Comparison of ENCODE assay signal across 12 mouse cellular contexts in the genomic region with DNA sequence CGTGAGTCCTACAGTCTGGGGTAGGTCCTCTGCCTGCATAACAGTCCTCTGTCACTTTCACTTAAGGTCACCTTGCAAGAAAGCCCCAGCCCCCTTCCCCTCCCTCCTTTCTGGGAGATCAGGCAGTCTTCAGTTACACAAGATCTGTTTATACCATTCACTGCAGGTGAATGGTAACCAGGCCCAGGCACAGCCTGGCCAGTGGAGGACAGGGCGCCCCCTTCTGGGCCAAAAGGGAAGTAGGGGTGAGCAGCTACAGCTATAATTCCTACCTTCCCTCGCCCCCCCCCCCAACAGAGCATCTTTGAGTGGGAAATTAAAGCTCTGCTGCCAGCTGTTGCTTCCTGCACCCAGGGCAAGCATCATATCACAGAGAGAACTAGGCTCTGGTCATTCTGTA. TPM values are rescaled to one million over a fixed set of nuclear protein-coding genes. Genes with fewer than 3 reads are reported as not detected.
DNase-seq lines count a peak whose midpoint lies in the region; ATAC-seq and TF ChIP-seq lines count a peak whose summit lies in the region.
"Had no signal": no experiment of that assay in that cellular context is flagged by ENCODE, and none has a peak within 500 bp of the region (broad histone marks: within the 10 kb centered on the region; RNA-seq: fewer than 3 reads in every experiment).

No protein-coding gene starts in this region.

- DNase-seq in hindbrain, embryonic 10.5 days (ENCODE audit: low spot score), result peak; percentile 33
- no peak for DNase-seq in spleen, adult 2 months (ENCODE audit: low read depth in 1 of 2, low spot score in 2 of 2)
- DNase-seq in spleen, postnatal 36 days (ENCODE audit: low spot score in 2 of 2), result no peak
- peak; percentile 5 for DNase-seq in c-Kit-positive CD71-positive TER-119-negative erythroid progenitor cells, embryonic 14.5 days (ENCODE audit: low read depth)
- peak; percentile 46 for DNase-seq in thymus, postnatal 25 days
- DNase-seq in Muller cell, postnatal 12 days (ENCODE audit: inconsistent ontology term), result no peak
- DNase-seq: layer of hippocampus, adult 9-11 months had no signal

- peaks cover 17% of the 10 kb centered on the region for H3K4me1 ChIP-seq in hindbrain, embryonic 10.5 days (replicated peaks)
- 0 out of 2 replicates have a peak, but pooled peaks cover 6% of the 10 kb centered on the region for H3K4me1 ChIP-seq in hindbrain, embryonic 13.5 days (replicated peaks)
- no peaks in the 10 kb centered on the region for H3K4me1 ChIP-seq in spleen, adult 2 months (ENCODE audit: control insufficient read depth, insufficient read depth, insufficient read length)
- H3K4me1 ChIP-seq in midbrain, embryonic 13.5 days (replicated peaks), result no peaks in the 10 kb centered on the region
- H3K4me1 ChIP-seq: embryonic facial prominence, embryonic 15.5 days; midbrain, embryonic 12.5 days had no signal

- no peak for ATAC-seq in hindbrain, embryonic 13.5 days (ENCODE audit: low FRiP score)
- ATAC-seq in midbrain, embryonic 13.5 days, result no peak

- no peak overlapping the region for H3K4me3 ChIP-seq in hindbrain, embryonic 10.5 days
- no peak overlapping the region for H3K4me3 ChIP-seq in hindbrain, embryonic 13.5 days
- H3K4me3 ChIP-seq in spleen, adult 2 months (ENCODE audit: extremely low read depth, insufficient read depth, insufficient read length), result no peak overlapping the region
- H3K4me3 ChIP-seq in midbrain, embryonic 13.5 days (replicated peaks), result no peak overlapping the region
- H3K4me3 ChIP-seq: embryonic facial prominence, embryonic 15.5 days; midbrain, embryonic 12.5 days had no signal

- no peak overlapping the region for H3K9ac ChIP-seq in hindbrain, embryonic 13.5 days
- no peak overlapping the region for H3K9ac ChIP-seq in midbrain, embryonic 13.5 days (replicated peaks)
- H3K9ac ChIP-seq: embryonic facial prominence, embryonic 15.5 days; midbrain, embryonic 12.5 days had no signal

- H3K27me3 ChIP-seq in hindbrain, embryonic 10.5 days (ENCODE audit: insufficient read depth, poor library complexity, severe bottlenecking), result no peaks in the 10 kb centered on the region
- no peaks in the 10 kb centered on the region for H3K27me3 ChIP-seq in hindbrain, embryonic 13.5 days
- H3K27me3 ChIP-seq in spleen, adult 2 months (ENCODE audit: control insufficient read depth, insufficient read depth, low read length), result no peaks in the 10 kb centered on the region
- H3K27me3 ChIP-seq in midbrain, embryonic 13.5 days, result no peaks in the 10 kb centered on the region
- H3K27me3 ChIP-seq: embryonic facial prominence, embryonic 15.5 days had no signal

- 51% methylated on average over 3 of the region's 3 CpGs for WGBS in hindbrain, embryonic 10.5 days
- WGBS in hindbrain, embryonic 13.5 days, result 70% methylated on average over 3 of the region's 3 CpGs
- 53% methylated on average over 3 of the region's 3 CpGs for WGBS in spleen, adult 2 months
- 48% methylated on average over 3 of the region's 3 CpGs for WGBS in midbrain, embryonic 13.5 days

- H3K36me3 ChIP-seq in hindbrain, embryonic 10.5 days, result no peaks in the 10 kb centered on the region
- no peaks in the 10 kb centered on the region for H3K36me3 ChIP-seq in hindbrain, embryonic 13.5 days
- H3K36me3 ChIP-seq in spleen, adult 2 months (ENCODE audit: control insufficient read depth, insufficient read depth, low read length), result no peaks in the 10 kb centered on the region
- no peaks in the 10 kb centered on the region for H3K36me3 ChIP-seq in midbrain, embryonic 13.5 days
- H3K36me3 ChIP-seq: embryonic facial prominence, embryonic 15.5 days; midbrain, embryonic 12.5 days had no signal

- no peak overlapping the region for H3K27ac ChIP-seq in hindbrain, embryonic 10.5 days
- no peak overlapping the region for H3K27ac ChIP-seq in hindbrain, embryonic 13.5 days
- H3K27ac ChIP-seq in spleen, adult 2 months (ENCODE audit: insufficient read depth, low read length), result no peak overlapping the region
- H3K27ac ChIP-seq in midbrain, embryonic 13.5 days, result no peak overlapping the region
- H3K27ac ChIP-seq: embryonic facial prominence, embryonic 15.5 days; midbrain, embryonic 12.5 days had no signal

- TF ChIP-seq CTCF in spleen, adult 2 months (IDR thresholded peaks at IDR 0.05; ENCODE audit: extremely low read depth, insufficient read depth, insufficient read length, insufficient replicate concordance), result peak; percentile 40; the same call in 1 of the 2 replicates

- no peak for TF ChIP-seq POLR2A in spleen, adult 2 months (IDR thresholded peaks at IDR 0.05; ENCODE audit: low read depth, low read length)

- H3K9me3 ChIP-seq in hindbrain, embryonic 10.5 days, result 0 out of 2 replicates have a peak, but pooled peaks cover 3% of the 10 kb centered on the region
- H3K9me3 ChIP-seq in hindbrain, embryonic 13.5 days, result no peaks in the 10 kb centered on the region
- H3K9me3 ChIP-seq in midbrain, embryonic 13.5 days, result no peaks in the 10 kb centered on the region
- H3K9me3 ChIP-seq: embryonic facial prominence, embryonic 15.5 days; midbrain, embryonic 12.5 days had no signal

- no peak overlapping the region for H3K4me2 ChIP-seq in hindbrain, embryonic 13.5 days
- H3K4me2 ChIP-seq in midbrain, embryonic 13.5 days (replicated peaks), result no peak overlapping the region
- H3K4me2 ChIP-seq: embryonic facial prominence, embryonic 15.5 days; midbrain, embryonic 12.5 days had no signal

RNA-seq across cellular contexts. Expression of a gene that starts 25.4 kb away (rescaled TPM):
- polyA plus RNA-seq in hindbrain, embryonic 10.5 days (2016; fragmentation: Nextera tagmentation; extraction: Ambion mirVana), result not detected in 2 replicates
- 0.32 TPM in 1 of 2 replicates, not detected in the other for polyA plus RNA-seq in hindbrain, embryonic 13.5 days (2015; fragmentation: Nextera tagmentation; extraction: Ambion mirVana)
- polyA plus RNA-seq in spleen, adult 2 months (2012; rRNA removed), result 0.11 TPM in 1 of 2 replicates, not detected in the other
- polyA plus RNA-seq in midbrain, embryonic 13.5 days (2015; fragmentation: Nextera tagmentation; extraction: Ambion mirVana), result 0.24 TPM in 1 of 2 replicates, not detected in the other
- polyA plus RNA-seq: heart, embryonic 14.5 days; midbrain, embryonic 12.5 days had no signal

RNA-seq across cellular contexts. Expression of a gene that starts 26.0 kb away (rescaled TPM):
- polyA plus RNA-seq in hindbrain, embryonic 10.5 days (2016; fragmentation: Nextera tagmentation; extraction: Ambion mirVana), result 0.41 and 0.43 TPM in 2 replicates
- polyA plus RNA-seq in hindbrain, embryonic 13.5 days (2015; fragmentation: Nextera tagmentation; extraction: Ambion mirVana), result 0.51 and 0.54 TPM in 2 replicates
- polyA plus RNA-seq in spleen, adult 2 months (2012; rRNA removed), result 7.2 and 8.0 TPM in 2 replicates
- polyA plus RNA-seq in midbrain, embryonic 13.5 days (2015; fragmentation: Nextera tagmentation; extraction: Ambion mirVana), result 0.43 and 0.48 TPM in 2 replicates

Comparison
In these comparisons a context has a peak if more than half of its experiments do, and no peak if none do; other contexts are left out.
1. DNase-seq: peak in hindbrain, embryonic 10.5 days (single experiment), c-Kit-positive CD71-positive TER-119-negative erythroid progenitor cells, embryonic 14.5 days (single experiment) and thymus, postnatal 25 days (single experiment); none in spleen, adult 2 months (0 of 2), spleen, postnatal 36 days (0 of 2) and Muller cell, postnatal 12 days (single experiment).